Mouse (Mus musculus) MEL (cell line): ENCODE measurements around the gene Maip1. TPM values are rescaled to one million over a fixed set of nuclear protein-coding genes. Genes with fewer than 3 reads are reported as not detected.
A peak's percentile ranks its signal among the peaks of the same experiment; 100 is the strongest.

ENCODE experiments used
- DNase-seq: peaks from one replicate; pipeline ENCODE4 v3.0.0; 2011; ENCODE audit warnings: low read depth, low spot score
- H3K27ac ChIP-seq: 2 replicates; pipeline ENCODE4 v1.5.1; 2012; ENCODE audit warnings: low read depth, mild to moderate bottlenecking, control low read depth, low read length, moderate library complexity; ENCODE audit not compliant: control insufficient read depth
- H3K27me3 ChIP-seq, 2 experiments: fragments of 150-350 bp in 1 of 2; sonication (generic) in 1 of 2; 2 replicates each; pipeline ENCODE4 v1.6.1; 2012; ENCODE audit warnings: low read length in 2 of 2, mild to moderate bottlenecking in 2 of 2, improper control_type of control experiment in 1 of 2, moderate library complexity in 1 of 2; ENCODE audit not compliant: insufficient read depth in 2 of 2, control insufficient read depth in 1 of 2
- H3K36me3 ChIP-seq, 2 experiments: 2 replicates each; pipeline ENCODE4 v1.6.1; 2012 to 2014; ENCODE audit warnings: low read length in 2 of 2, improper control_type of control experiment in 1 of 2, inconsistent platforms in 1 of 2, mild to moderate bottlenecking in 1 of 2; ENCODE audit not compliant: insufficient read depth in 2 of 2, control insufficient read depth in 1 of 2
- H3K4me1 ChIP-seq, 2 experiments: fragments of 150-350 bp in 1 of 2; sonication (generic) in 1 of 2; 2 replicates each; pipeline ENCODE4 v1.6.1; 2012; ENCODE audit warnings: low read length in 2 of 2, improper control_type of control experiment in 1 of 2, mild to moderate bottlenecking in 1 of 2; ENCODE audit not compliant: insufficient read depth in 2 of 2, control insufficient read depth in 1 of 2
- H3K4me3 ChIP-seq, 2 experiments: fragments of 150-350 bp in 1 of 2; sonication (generic) in 1 of 2; 2 replicates each; pipeline ENCODE4 v1.5.1; 2012; ENCODE audit warnings: low read depth in 2 of 2, low read length in 2 of 2, mild to moderate bottlenecking in 2 of 2, moderate library complexity in 2 of 2, control low read depth in 1 of 2, improper control_type of control experiment in 1 of 2; ENCODE audit not compliant: control insufficient read depth in 1 of 2, insufficient read depth in 1 of 2
- H3K79me2 ChIP-seq: 2 replicates; pipeline ENCODE4 v1.6.1; 2012; ENCODE audit warnings: mild to moderate bottlenecking, low read length, moderate library complexity; ENCODE audit not compliant: control insufficient read depth, poor library complexity, insufficient read depth
- H3K9ac ChIP-seq: 2 replicates; pipeline ENCODE4 v1.6.1; 2012; ENCODE audit warnings: low read depth, mild to moderate bottlenecking, control low read depth, low read length, moderate library complexity; ENCODE audit not compliant: control insufficient read depth, poor library complexity, severe bottlenecking
- H3K9me3 ChIP-seq: fragments of 150-350 bp; sonication (generic); replicated peaks from 2 replicates; pipeline ENCODE4 v1.6.1; 2012; ENCODE audit warnings: mild to moderate bottlenecking, low read length, improper control_type of control experiment, moderate library complexity; ENCODE audit not compliant: insufficient read depth
- BHLHE40 ChIP-seq: IDR thresholded peaks from 2 replicates; pipeline ENCODE4 v1.6.1; 2012; ENCODE audit warnings: low read depth, mild to moderate bottlenecking, inconsistent platforms, low read length, improper control_type of control experiment, borderline replicate concordance
- CHD1 ChIP-seq: IDR thresholded peaks from 2 replicates; pipeline ENCODE4 v1.6.1; 2012; ENCODE audit warnings: low read depth, mild to moderate bottlenecking, inconsistent platforms, low read length, improper control_type of control experiment
- CHD2 ChIP-seq: IDR thresholded peaks from 2 replicates; pipeline ENCODE4 v1.6.1; 2011; ENCODE audit warnings: low read length, improper control_type of control experiment
- E2F4 ChIP-seq: IDR thresholded peaks from 2 replicates; pipeline ENCODE4 v1.6.1; 2011; ENCODE audit warnings: low read depth, low read length, improper control_type of control experiment, borderline replicate concordance
- ELF1 ChIP-seq: IDR thresholded peaks from 2 replicates; pipeline ENCODE4 v1.6.1; 2014; ENCODE audit warnings: low read depth, mild to moderate bottlenecking, inconsistent platforms, low read length, improper control_type of control experiment, moderate library complexity
- EP300 ChIP-seq, 2 experiments: IDR thresholded peaks; 2 replicates each; pipeline ENCODE4 v1.6.1; 2011; ENCODE audit warnings: improper control_type of control experiment in 2 of 2, low read length in 2 of 2, low read depth in 1 of 2, mild to moderate bottlenecking in 1 of 2
- ETS1 ChIP-seq: IDR thresholded peaks from 2 replicates; pipeline ENCODE4 v1.6.1; 2012; ENCODE audit warnings: low read depth, mild to moderate bottlenecking, inconsistent platforms, low read length, improper control_type of control experiment, moderate library complexity
- GABPA ChIP-seq: IDR thresholded peaks from 2 replicates; pipeline ENCODE4 v1.6.1; 2012; ENCODE audit warnings: low read depth, mild to moderate bottlenecking, inconsistent platforms, low read length, improper control_type of control experiment, moderate library complexity
- GATA1 ChIP-seq: IDR thresholded peaks from 2 replicates; pipeline ENCODE4 v1.6.1; 2011; ENCODE audit warnings: low read depth, low read length, improper control_type of control experiment
- HCFC1 ChIP-seq: IDR thresholded peaks from 2 replicates; pipeline ENCODE4 v1.6.1; 2012; ENCODE audit warnings: low read depth, mild to moderate bottlenecking, inconsistent platforms, low read length, improper control_type of control experiment, moderate library complexity
- JUND ChIP-seq: IDR thresholded peaks from 2 replicates; pipeline ENCODE4 v1.6.1; 2011; ENCODE audit warnings: low read depth, mild to moderate bottlenecking, improper control_type of control experiment, low read length
- MAFK ChIP-seq: IDR thresholded peaks from 2 replicates; pipeline ENCODE4 v1.6.1; 2011; ENCODE audit warnings: low read depth, mild to moderate bottlenecking, low read length, improper control_type of control experiment, borderline replicate concordance
- MAX ChIP-seq: IDR thresholded peaks from 2 replicates; pipeline ENCODE4 v1.6.1; 2011; ENCODE audit warnings: low read length, improper control_type of control experiment
- MXI1 ChIP-seq: IDR thresholded peaks from 2 replicates; pipeline ENCODE4 v1.6.1; 2011; ENCODE audit warnings: mild to moderate bottlenecking, low read depth, low read length, improper control_type of control experiment
- MYC ChIP-seq: IDR thresholded peaks from 2 replicates; pipeline ENCODE4 v1.6.1; 2011; ENCODE audit warnings: low read depth, mild to moderate bottlenecking, low read length, improper control_type of control experiment, moderate library complexity
- NELFE ChIP-seq: IDR thresholded peaks from 2 replicates; pipeline ENCODE4 v1.6.1; 2011; ENCODE audit warnings: low read depth, low read length, improper control_type of control experiment
- POLR2AphosphoS2 ChIP-seq: IDR thresholded peaks from 2 replicates; pipeline ENCODE4 v1.6.1; 2011; ENCODE audit warnings: low read length, improper control_type of control experiment
- RAD21 ChIP-seq: IDR thresholded peaks from 2 replicates; pipeline ENCODE4 v1.6.1; 2011; ENCODE audit warnings: mild to moderate bottlenecking, low read depth, low read length, improper control_type of control experiment
- RCOR1 ChIP-seq: IDR thresholded peaks from 2 replicates; pipeline ENCODE4 v1.6.1; 2012; ENCODE audit warnings: low read depth, mild to moderate bottlenecking, inconsistent platforms, low read length, improper control_type of control experiment
- SIN3A ChIP-seq: IDR thresholded peaks from 2 replicates; pipeline ENCODE4 v1.6.1; 2012; ENCODE audit warnings: low read length, improper control_type of control experiment, inconsistent platforms
- TAL1 ChIP-seq: IDR thresholded peaks from 2 replicates; pipeline ENCODE4 v1.6.1; 2012; ENCODE audit warnings: mild to moderate bottlenecking, inconsistent platforms, low read length, moderate library complexity, mixed read lengths
- TBP ChIP-seq: IDR thresholded peaks from 2 replicates; pipeline ENCODE4 v1.8.0; 2011; ENCODE audit warnings: low read depth, low read length, improper control_type of control experiment
- TCF12 ChIP-seq: IDR thresholded peaks from 2 replicates; pipeline ENCODE4 v1.6.1; 2014; ENCODE audit warnings: low read depth, mild to moderate bottlenecking, inconsistent platforms, low read length, improper control_type of control experiment, moderate library complexity
- UBTF ChIP-seq: IDR thresholded peaks from 2 replicates; pipeline ENCODE4 v1.6.1; 2012; ENCODE audit warnings: low read depth, mild to moderate bottlenecking, inconsistent platforms, low read length, improper control_type of control experiment, moderate library complexity, borderline replicate concordance; ENCODE audit not compliant: insufficient read depth
- USF1 ChIP-seq: IDR thresholded peaks from 2 replicates; pipeline ENCODE4 v1.6.1; 2014; ENCODE audit warnings: low read depth, mild to moderate bottlenecking, inconsistent platforms, low read length, improper control_type of control experiment, moderate library complexity
- USF2 ChIP-seq, 2 experiments: IDR thresholded peaks; 2 replicates each; pipeline ENCODE4 v1.6.1; 2011 to 2012; ENCODE audit warnings: improper control_type of control experiment in 2 of 2, low read length in 2 of 2, borderline replicate concordance in 1 of 2, inconsistent platforms in 1 of 2, low read depth in 1 of 2, mild to moderate bottlenecking in 1 of 2; ENCODE audit not compliant: insufficient read depth in 1 of 2
- ZKSCAN1 ChIP-seq: IDR thresholded peaks from 2 replicates; pipeline ENCODE4 v1.6.1; 2012; ENCODE audit warnings: low read depth, mild to moderate bottlenecking, inconsistent platforms, low read length, improper control_type of control experiment, moderate library complexity
- ZMIZ1 ChIP-seq: IDR thresholded peaks from 2 replicates; pipeline ENCODE4 v1.6.1; 2012; ENCODE audit warnings: low read depth, mild to moderate bottlenecking, inconsistent platforms, low read length, improper control_type of control experiment, moderate library complexity
- ZNF384 ChIP-seq: IDR thresholded peaks from 2 replicates; pipeline ENCODE4 v1.6.1; 2012; ENCODE audit warnings: low read depth, mild to moderate bottlenecking, inconsistent platforms, low read length, improper control_type of control experiment
- polyA plus RNA-seq, 2 experiments: library from polyadenylated mRNA; stranded (reverse) in 1 of 2; unstranded in 1 of 2; fragments of >175 nt in 1 of 2; fragments of >200 nt in 1 of 2; gene quantifications; 2 replicates each; pipeline versions ENCODE4 v1.2.1 to v1.2.4; 2012; ENCODE audit warnings: low replicate concordance in 2 of 2, low read depth in 1 of 2; ENCODE audit not compliant: insufficient read length in 2 of 2, insufficient read depth in 1 of 2, missing spikeins in 1 of 2
- total RNA-seq: library from RNA; depleted of rRNA; stranded (reverse); fragments of 300-350 nt; gene quantifications from 2 replicates; pipeline ENCODE4 v1.2.3, GENCODE M21; 2012

Maip1 gene
- total and polyA plus RNA-seq, 3 experiments, result 8.8 to 10.2 TPM; not detected in 1

GRCm38 (mm10) chr1:57375276-57375675 is 30.9 kb upstream of the Maip1 start:
- DNase-seq, result peak; percentile 62
- TF ChIP-seq POLR2AphosphoS2 (no peak), GABPA (no peak), USF1 (no peak), BHLHE40 (no peak), CHD1 (no peak), USF2 (IDR thresholded peaks at IDR 0.05; ENCODE audit: borderline replicate concordance in 1 of 2, insufficient read depth in 1 of 2, low read depth in 1 of 2, low read length in 2 of 2) (no peak), CHD2 (no peak), EP300 (IDR thresholded peaks at IDR 0.05; ENCODE audit: low read depth in 1 of 2, low read length in 2 of 2) (peak; percentile 57 to 73), ZMIZ1 (no peak), MAX (peak; percentile 38; the same call in 1 of the 2 replicates), ZNF384 (peak; percentile 91), ZKSCAN1 (no peak), MYC (peak; percentile 60; the same call in 1 of the 2 replicates), NELFE (no peak), UBTF (no peak), TAL1 (no peak), HCFC1 (peak; percentile 55), TBP (no peak), RAD21 (no peak), ELF1 (peak; percentile 65; the same call in 1 of the 2 replicates), SIN3A (peak; percentile 82), TCF12 (peak; percentile 20; the same call in 1 of the 2 replicates), E2F4 (no peak), MAFK (peak; percentile 28; the same call in 1 of the 2 replicates), ETS1 (peak; percentile 83), MXI1 (no peak), JUND (no peak), GATA1 (peak; percentile 54), RCOR1 (peak; percentile 78)
- H3K36me3 ChIP-seq, result peaks cover 0 to 26% of the 10 kb centered on the region in 2 experiments; a peak in 2 of 4 replicates
- no peaks in the 10 kb centered on the region for H3K9me3 ChIP-seq
- H3K27me3 ChIP-seq, result no peaks in the 10 kb centered on the region
- no peak overlapping the region for H3K9ac ChIP-seq
- peaks cover 11% of the 10 kb centered on the region for H3K79me2 ChIP-seq
- H3K27ac ChIP-seq, result peak overlapping the region; percentile 32
- H3K4me1 ChIP-seq, result peaks cover 6 to 17% of the 10 kb centered on the region in 2 experiments
- H3K4me3 ChIP-seq, result no peak overlapping the region; a peak in 1 of 4 replicates
